Mouse (Mus musculus) heart, adult 2 months (tissue): ENCODE results near the gene Gm49336.

Experiments
- CTCF ChIP-seq: fragments of 200-600 bp; IDR thresholded peaks from 2 replicates; pipeline ENCODE4 v1.8.1; 2022; ENCODE audit warnings: antibody characterized with exemption, mild to moderate bottlenecking, moderate library complexity
- EP300 ChIP-seq: fragments of 200-500 bp; IDR thresholded peaks from 2 replicates; pipeline ENCODE4 v1.6.1; 2011; ENCODE audit warnings: low read depth, low read length, control low read depth; ENCODE audit not compliant: insufficient read depth
- POLR2A ChIP-seq: fragments of 200-500 bp; IDR thresholded peaks from 2 replicates; pipeline ENCODE4 v1.6.1; 2011; ENCODE audit warnings: mild to moderate bottlenecking, low read depth, low read length, control low read depth; ENCODE audit not compliant: insufficient read depth

DNA sequence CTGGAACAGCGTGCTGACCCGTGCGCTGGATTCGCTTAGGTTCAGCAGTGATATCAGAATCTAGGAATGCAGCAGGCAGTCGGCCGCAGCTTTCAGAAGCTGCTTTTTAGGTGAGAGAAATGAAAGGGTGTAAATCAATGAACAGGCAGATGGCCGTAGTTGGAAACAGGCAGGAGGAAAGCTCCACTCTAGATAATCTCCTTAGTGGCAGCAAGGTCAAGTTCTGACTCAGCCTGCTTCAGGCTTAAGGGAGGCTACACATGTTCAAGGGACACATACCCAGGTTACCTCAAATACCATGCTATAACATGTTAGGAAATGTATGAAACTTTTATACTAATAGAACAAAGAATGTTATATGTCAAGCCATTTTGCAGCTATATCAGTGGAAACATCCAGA lies 11.0 kb upstream of the Gm49336 start:
- TF ChIP-seq CTCF (no peak), POLR2A (no peak), EP300 (no peak)
